Mouse (Mus musculus): ENCODE results near the gene Spaca7.
"Not testable (repeated sequence)": the region's sequence is repeated elsewhere in the genome, so short reads cannot be mapped to it uniquely, and the experiment has no call there.

Spaca7 gene

GRCm38 (mm10) chr8:12608810-12609209 is 36.0 kb downstream of the Spaca7 start:
- in situ Hi-C loops (cut with MboI; ENCODE audit: unreplicated experiment in 2 of 2) = loop anchor here in 1 of 2 experiments (5.0 kb wide), 2 partner anchors 647 to 1192 kb away; no protein-coding TSS in a partner anchor

DNA sequence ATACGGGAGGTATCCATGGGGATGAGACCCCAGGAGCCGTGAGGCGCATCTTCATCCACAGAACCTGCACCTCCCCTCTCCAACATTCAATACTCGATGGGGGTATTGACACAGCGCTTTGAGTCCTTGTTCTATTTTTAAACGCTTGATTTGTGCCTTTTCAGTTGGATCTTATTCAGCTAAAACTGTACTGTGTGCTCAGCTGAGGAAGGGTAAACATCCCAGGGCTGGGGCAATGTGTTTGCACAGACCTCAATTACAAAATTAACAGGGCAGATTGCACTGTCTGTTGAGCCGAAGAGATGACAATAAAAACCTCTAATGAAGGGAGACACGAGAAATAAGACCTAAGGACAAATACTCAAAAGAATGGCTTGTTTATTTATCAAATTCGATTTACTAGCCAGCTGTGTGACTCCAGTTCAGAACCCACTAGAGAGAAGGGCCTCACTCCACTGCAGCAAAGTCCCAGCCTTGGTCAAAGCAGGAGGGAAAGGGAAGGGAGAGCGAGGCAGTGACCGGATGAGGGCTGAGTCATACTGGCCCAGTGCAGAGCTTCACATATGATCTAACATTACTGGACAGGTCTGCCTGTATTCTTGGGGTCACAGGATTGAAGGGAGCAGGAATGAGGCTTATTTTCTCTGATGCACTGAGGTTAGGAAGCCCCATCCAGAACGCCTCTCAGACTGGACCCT is 37.1 kb downstream of the Spaca7 start:
- in situ Hi-C loops (cut with MboI; ENCODE audit: unreplicated experiment in 2 of 2) = loop anchor here in 1 of 2 experiments (5.0 kb wide), 2 partner anchors 648 to 1193 kb away; no protein-coding TSS in a partner anchor

GRCm38 (mm10) chr8:12613201-12613600 is 40.4 kb downstream of the Spaca7 start:
- in situ Hi-C loops (cut with MboI; ENCODE audit: unreplicated experiment in 2 of 2) = no loop called here

DNA sequence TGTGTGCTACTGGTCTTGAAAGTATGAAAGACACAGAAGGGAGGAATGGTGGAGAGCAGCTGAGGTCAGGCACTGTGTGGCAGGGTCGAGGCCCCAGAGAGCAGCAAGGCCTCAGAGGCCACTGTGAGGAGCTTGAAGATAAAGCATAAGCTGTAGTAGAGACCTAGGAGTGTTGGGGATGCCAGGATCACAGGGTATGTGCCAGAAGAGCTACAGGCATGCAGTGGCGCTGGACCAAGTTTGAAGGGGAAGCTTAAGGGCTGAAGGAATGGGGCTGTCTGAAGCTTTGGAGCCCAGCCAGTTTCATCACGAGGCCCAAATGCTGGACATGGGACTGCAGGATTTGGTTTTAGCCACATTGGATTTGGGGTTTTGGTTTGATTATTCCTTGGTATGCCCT is 44.5 kb downstream of the Spaca7 start:
- in situ Hi-C loops (cut with MboI; ENCODE audit: unreplicated experiment in 2 of 2) = not testable (repeated sequence)

DNA sequence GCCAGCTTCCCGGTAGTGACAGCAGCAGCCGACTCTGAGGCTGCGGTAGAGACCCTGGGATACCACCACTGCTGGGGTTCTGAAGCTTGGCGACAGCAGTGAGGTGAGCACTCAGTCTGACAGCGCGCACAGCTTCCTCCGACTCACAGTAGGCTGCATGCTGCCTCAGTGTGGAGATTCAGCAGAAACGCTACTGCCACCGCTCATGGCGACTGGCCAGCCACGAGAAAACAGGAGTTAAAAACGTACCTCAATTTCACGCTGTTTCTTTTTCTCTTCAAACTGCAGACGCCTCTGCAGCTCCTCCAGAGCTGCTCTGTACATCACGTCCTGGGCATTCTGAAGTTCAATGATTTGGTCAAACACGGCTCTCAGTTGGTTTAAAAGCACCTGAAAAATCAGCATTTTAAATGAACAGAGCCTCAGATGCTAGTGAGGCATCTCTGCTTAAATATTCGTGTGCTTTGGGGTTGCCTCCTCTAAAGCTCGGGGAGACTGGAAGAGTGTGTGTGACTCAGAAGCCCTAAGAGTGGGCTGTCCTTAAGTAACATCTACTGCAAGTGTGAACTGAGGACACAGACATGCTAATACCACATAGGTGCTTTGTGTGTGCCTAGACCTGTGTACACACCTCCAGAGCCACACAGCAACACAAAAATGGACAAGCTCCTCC is 48.9 kb downstream of the Spaca7 start:
- in situ Hi-C loops (cut with MboI; ENCODE audit: unreplicated experiment in 2 of 2) = no loop called here

- in situ Hi-C loops (cut with MboI; ENCODE audit: unreplicated experiment in 2 of 2) = no loop called here
Observed at GRCm38 (mm10) chr8:12625890-12626289, 53.1 kb downstream of the Spaca7 start.

GRCm38 (mm10) chr8:12629079-12629478 is 56.2 kb downstream of the Spaca7 start:
- in situ Hi-C loops (cut with MboI; ENCODE audit: unreplicated experiment in 2 of 2) = no loop called here

DNA sequence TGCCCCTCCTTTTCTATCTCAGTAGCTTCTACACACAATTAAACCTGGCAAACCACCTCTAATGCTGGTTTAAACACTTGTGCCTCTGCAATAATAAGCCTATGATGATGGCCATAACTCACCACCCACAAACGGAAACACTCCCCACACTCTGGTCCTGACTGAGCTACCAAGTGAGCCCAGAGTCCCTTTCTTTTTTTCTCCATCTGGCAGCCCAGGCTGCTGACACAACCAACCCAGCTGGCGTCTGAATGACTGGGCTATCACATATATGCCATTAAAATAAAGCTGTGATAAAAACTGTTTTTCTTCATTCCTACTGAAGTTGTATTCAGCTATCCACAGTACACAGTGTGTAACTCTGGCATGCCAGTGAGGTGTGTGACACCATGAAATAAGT is 62.5 kb downstream of the Spaca7 start:
- in situ Hi-C loops (cut with MboI; ENCODE audit: unreplicated experiment in 2 of 2) = no loop called here

DNA sequence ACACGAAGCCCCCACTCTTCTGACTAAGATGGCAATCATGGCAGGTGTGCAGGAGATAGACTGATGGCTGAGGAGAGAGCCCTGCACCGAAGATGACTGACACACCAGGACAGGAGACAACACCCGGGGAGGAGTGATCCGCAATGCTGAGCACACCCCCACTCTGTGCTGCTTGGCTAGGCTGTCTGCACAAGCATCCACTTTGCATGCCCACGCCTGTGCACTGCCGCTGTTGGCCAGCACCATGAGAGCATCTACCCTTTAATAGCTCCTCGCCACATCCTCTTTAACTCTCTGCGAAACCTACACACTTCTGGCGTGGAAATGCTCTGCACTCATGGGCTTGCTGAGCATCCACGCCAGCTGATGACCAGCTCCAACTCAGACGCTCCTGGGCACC is 65.6 kb downstream of the Spaca7 start:
- in situ Hi-C loops (cut with MboI; ENCODE audit: unreplicated experiment in 2 of 2) = no loop called here

DNA sequence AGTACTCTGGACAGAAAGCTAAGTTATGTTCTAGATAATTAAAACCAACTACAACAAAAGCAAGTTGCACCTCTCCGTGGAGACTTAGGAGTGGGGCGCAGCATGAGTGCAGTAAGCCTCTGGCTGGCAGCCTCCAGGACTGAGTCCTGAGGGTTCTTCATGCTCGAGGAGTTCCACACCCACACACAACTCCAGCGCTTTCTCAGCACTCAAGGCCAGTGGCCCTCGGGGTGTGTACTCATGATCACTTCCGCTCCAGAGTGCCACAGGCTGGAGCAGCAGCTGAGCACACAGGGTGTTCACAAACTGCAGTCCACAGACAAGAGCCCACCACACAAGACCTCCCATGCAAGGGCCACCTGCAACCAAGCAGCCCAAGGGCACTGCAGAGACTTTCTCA is 68.7 kb downstream of the Spaca7 start:
- in situ Hi-C loops (cut with MboI; ENCODE audit: unreplicated experiment in 2 of 2) = no loop called here

DNA sequence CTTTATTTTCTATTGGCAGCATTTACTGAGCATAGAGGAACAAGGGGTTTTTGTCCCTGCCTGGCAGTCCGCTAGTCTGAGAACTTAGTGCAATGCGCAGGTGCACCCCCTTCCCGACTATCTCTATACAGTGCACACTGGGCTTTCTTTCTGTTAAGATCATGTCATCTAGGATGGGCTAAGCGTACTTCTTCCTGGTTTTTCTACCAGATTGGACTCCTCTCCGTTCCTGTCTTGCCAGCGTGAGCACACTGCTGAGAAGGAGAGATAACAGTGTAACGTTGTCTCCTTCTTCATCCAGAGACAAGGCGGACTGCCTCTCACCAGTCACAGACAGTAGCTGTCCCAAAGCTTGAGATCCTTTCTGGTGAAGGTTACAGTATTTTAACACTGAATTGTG is 71.5 kb downstream of the Spaca7 start:
- in situ Hi-C loops (cut with MboI; ENCODE audit: unreplicated experiment in 2 of 2) = no loop called here

DNA sequence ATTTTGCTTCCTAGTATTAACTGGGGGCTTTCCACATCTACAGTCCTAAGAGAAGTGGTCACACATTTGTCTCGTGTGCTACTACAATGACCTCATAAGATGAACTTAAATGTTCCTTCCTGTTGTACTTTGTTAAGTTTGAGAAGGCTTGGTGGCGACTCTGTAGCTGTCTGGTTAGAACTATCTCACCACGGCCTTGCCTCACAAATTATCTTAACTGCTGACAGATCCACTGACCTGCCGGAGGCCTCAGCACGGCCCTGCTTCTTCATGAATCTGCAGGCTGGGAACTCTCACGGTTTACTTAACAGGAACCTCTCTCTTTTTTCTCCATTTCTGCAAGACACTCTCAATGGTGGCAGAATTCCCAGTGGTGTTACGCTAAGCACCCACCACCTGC is 72.1 kb downstream of the Spaca7 start:
- in situ Hi-C loops (cut with MboI; ENCODE audit: unreplicated experiment in 2 of 2) = no loop called here

GRCm38 (mm10) chr8:12646536-12646935 is 73.7 kb downstream of the Spaca7 start:
- in situ Hi-C loops (cut with MboI; ENCODE audit: unreplicated experiment in 2 of 2) = no loop called here

- in situ Hi-C loops (cut with MboI; ENCODE audit: unreplicated experiment in 2 of 2) = no loop called here
Observed at GRCm38 (mm10) chr8:12648951-12649350, 76.1 kb downstream of the Spaca7 start.

Data from v-Abl transformed pro-B cells (cell line).